Mouse (Mus musculus): ENCODE results near the gene Tfcp2. TPM values are rescaled to one million over a fixed set of nuclear protein-coding genes. Genes with fewer than 3 reads are reported as not detected.

Gene Tfcp2
- total and polyA plus RNA-seq, 3 experiments: 5.3 to 7.8 (median 6.8) TPM

GRCm38 (mm10) chr15:100468295-100469188 lies 83.3 kb downstream of the Tfcp2 start, which contains the start of gene Letmd1:
Gene Letmd1, plus strand, starts transcription at chr15:100469023.
- Histone ChIP-seq H3K79me2 (replicated peaks; ENCODE audit: control insufficient read depth, extremely low read depth, insufficient read depth, poor library complexity, severe bottlenecking) (peaks cover 9% of the 10 kb centered on the region; the same call in 1 of the 2 replicates), H3K9me3 (replicated peaks; ENCODE audit: low read length) (no peaks in the 10 kb centered on the region), H3K4me3 (replicated peaks in 1 of 3; ENCODE audit: low read depth in 2 of 3, low read length in 2 of 3, poor library complexity in 1 of 3) (peak within 1 kb of the TSS; percentile 80 to 96 (median 87)), H3K27me3 (replicated peaks) (no peaks in the 10 kb centered on the region), H3K9ac (ENCODE audit: insufficient read depth, low read depth) (peak within 1 kb of the TSS; percentile 74), H3K4me2 (ENCODE audit: insufficient read depth, low read depth, poor library complexity, severe bottlenecking) (peak within 1 kb of the TSS; percentile 86), H3K4me1 (ENCODE audit: control insufficient read depth in 1 of 2, insufficient read depth in 2 of 2) (peaks cover 7 to 30% of the 10 kb centered on the region in 2 experiments; a peak in 2 of 4 replicates), H3K36me3 (replicated peaks in 1 of 2; ENCODE audit: control insufficient read depth in 1 of 2, insufficient read depth in 1 of 2, low read length in 1 of 2) (peaks cover 11 to 31% of the 10 kb centered on the region in 2 experiments), H3K27ac (ENCODE audit: insufficient read depth, low read depth) (peak within 1 kb of the TSS; percentile 57)
- dilution Hi-C loops (cut with MboI; ENCODE audit: extremely low pct_ligation_motif_present, extremely low pct_unique_long_range_greater_than_20kb, low sequenced_read_pairs) (no loop called here), in situ Hi-C loops (cut with MboI; ENCODE audit: low pct_ligation_motif_present, low pct_unique_long_range_greater_than_20kb, low sequenced_read_pairs) (no loop called here)
- DNase-seq (ENCODE audit: extremely low read depth): peak; percentile 80
- TF ChIP-seq TBP (conservative IDR thresholded peaks at IDR 0.05; ENCODE audit: low read depth, low read length) (0 out of 2 replicates have a peak, but pooled peaks have one; percentile 48), MXI1 (IDR thresholded peaks at IDR 0.05; ENCODE audit: low read depth, low read length) (peak; percentile 69; the same call in 1 of the 2 replicates), MYC (IDR thresholded peaks at IDR 0.05; ENCODE audit: low read depth, low read length) (no peak), HCFC1 (IDR thresholded peaks at IDR 0.05; ENCODE audit: low read depth, low read length) (peak; percentile 73), CHD2 (IDR thresholded peaks at IDR 0.05; ENCODE audit: low read length) (no peak), USF1 (IDR thresholded peaks at IDR 0.05; ENCODE audit: low read depth, low read length) (no peak), ZMIZ1 (IDR thresholded peaks at IDR 0.05; ENCODE audit: low read depth, low read length) (no peak; the same call in 1 of the 2 replicates), NELFE (IDR thresholded peaks at IDR 0.05; ENCODE audit: low read depth, low read length) (peak; percentile 81), GABPA (IDR thresholded peaks at IDR 0.05; ENCODE audit: insufficient replicate concordance, low read depth, low read length) (no peak), MAZ (IDR thresholded peaks at IDR 0.05; ENCODE audit: low read depth, low read length) (peak; percentile 34; the same call in 1 of the 2 replicates), CHD1 (IDR thresholded peaks at IDR 0.05; ENCODE audit: low read depth, low read length) (no peak), NRF1 (IDR thresholded peaks at IDR 0.05; ENCODE audit: low read depth, low read length) (peak; percentile 90), POLR2AphosphoS2 (IDR thresholded peaks at IDR 0.05; ENCODE audit: low read depth, low read length) (no peak), MAFK (IDR thresholded peaks at IDR 0.05; ENCODE audit: insufficient replicate concordance, low read length) (no peak), TCF12 (IDR thresholded peaks at IDR 0.05; ENCODE audit: low read depth, low read length) (peak; percentile 78), POLR2A (IDR thresholded peaks at IDR 0.05; ENCODE audit: low read depth, low read length) (peak; percentile 87), ZNF384 (IDR thresholded peaks at IDR 0.05; ENCODE audit: low read depth, low read length) (no peak), RAD21 (IDR thresholded peaks at IDR 0.05; ENCODE audit: low read depth, low read length) (no peak; the same call in 1 of the 2 replicates), ETS1 (conservative IDR thresholded peaks at IDR 0.05; ENCODE audit: low read depth, low read length) (no peak), MEF2A (IDR thresholded peaks at IDR 0.05; ENCODE audit: borderline replicate concordance, low read depth, low read length) (peak; percentile 33; the same call in 1 of the 2 replicates), ELF1 (IDR thresholded peaks at IDR 0.05; ENCODE audit: low read depth, low read length) (peak; percentile 88), JUND (conservative IDR thresholded peaks at IDR 0.05; ENCODE audit: low read depth, low read length) (no peak), EP300 (IDR thresholded peaks at IDR 0.05; ENCODE audit: low read length) (no peak), JUN (IDR thresholded peaks at IDR 0.05; ENCODE audit: insufficient read depth, low read depth, low read length) (no peak), SMC3 (IDR thresholded peaks at IDR 0.05; ENCODE audit: low read depth, low read length) (peak; percentile 52), MAX (IDR thresholded peaks at IDR 0.05; ENCODE audit: low read length) (peak; percentile 42; the same call in 1 of the 2 replicates), KAT2A (IDR thresholded peaks at IDR 0.05; ENCODE audit: insufficient replicate concordance, low read length) (0 out of 2 replicates have a peak, but pooled peaks have one; percentile 75), CTCF (conservative IDR thresholded peaks at IDR 0.05 in 1 of 2, IDR thresholded peaks at IDR 0.05 in 1 of 2; ENCODE audit: low read depth in 2 of 2, low read length in 2 of 2) (peak; percentile 55 to 86), BHLHE40 (IDR thresholded peaks at IDR 0.05; ENCODE audit: low read depth, low read length) (peak; percentile 48), SIN3A (IDR thresholded peaks at IDR 0.05; ENCODE audit: low read length) (peak; percentile 84), E2F4 (IDR thresholded peaks at IDR 0.05; ENCODE audit: insufficient replicate concordance, low read depth, low read length) (no peak), UBTF (IDR thresholded peaks at IDR 0.05; ENCODE audit: low read depth, low read length) (peak; percentile 71; the same call in 1 of the 2 replicates), RCOR1 (conservative IDR thresholded peaks at IDR 0.05; ENCODE audit: low read depth, low read length) (no peak), ZKSCAN1 (IDR thresholded peaks at IDR 0.05; ENCODE audit: borderline replicate concordance, low read depth, low read length) (no peak), ZC3H11A (IDR thresholded peaks at IDR 0.05; ENCODE audit: low read depth, low read length) (no peak), IRF4 (IDR thresholded peaks at IDR 0.05; ENCODE audit: low read depth, low read length) (peak; percentile 43), USF2 (conservative IDR thresholded peaks at IDR 0.05; ENCODE audit: low read depth, low read length) (no peak), PAX5 (IDR thresholded peaks at IDR 0.05; ENCODE audit: low read length) (no peak)
